Mouse (Mus musculus) myocyte (in vitro differentiated cells): ENCODE data around the gene Dalrd3. TPM values are rescaled to one million over a fixed set of nuclear protein-coding genes. Genes with fewer than 3 reads are reported as not detected.

Experiments
- H3K27me3 ChIP-seq: one replicate; pipeline ENCODE4 v1.6.1; 2011; ENCODE audit not compliant: control insufficient read depth, insufficient read depth, insufficient read length
- H3K36me3 ChIP-seq: one replicate; pipeline ENCODE4 v1.6.1; 2011; ENCODE audit not compliant: control insufficient read depth, insufficient read depth
- H3K4me2 ChIP-seq: one replicate; pipeline ENCODE4 v1.6.1; 2011; ENCODE audit warnings: low read depth, control low read depth
- H3K4me3 ChIP-seq: one replicate; pipeline ENCODE4 v1.5.1; 2011; ENCODE audit warnings: mild to moderate bottlenecking, control low read depth, moderate library complexity
- H3K79me2 ChIP-seq: one replicate; pipeline ENCODE4 v1.6.1; 2011; ENCODE audit not compliant: control insufficient read depth, insufficient read depth
- H3ac ChIP-seq: one replicate; pipeline ENCODE4 v1.6.1; 2011; ENCODE audit not compliant: control insufficient read depth, insufficient read length
- CEBPB ChIP-seq: IDR thresholded peaks from 2 replicates; pipeline ENCODE4 v1.6.1; 2011; ENCODE audit warnings: mild to moderate bottlenecking, moderate library complexity; ENCODE audit not compliant: poor library complexity, insufficient read depth, severe bottlenecking
- E2F4 ChIP-seq: IDR thresholded peaks from one replicate; pipeline ENCODE4 v1.6.1; 2011; ENCODE audit warnings: mild to moderate bottlenecking, control low read depth, moderate library complexity; ENCODE audit not compliant: insufficient read depth
- MAX ChIP-seq: IDR thresholded peaks from one replicate; pipeline ENCODE4 v1.6.1; 2011; ENCODE audit warnings: low read depth, mild to moderate bottlenecking, control low read depth
- MYOD1 ChIP-seq, 3 experiments: IDR thresholded peaks; one replicate each; pipeline ENCODE4 v1.6.1; 2011; ENCODE audit warnings: control low read depth in 2 of 3, low read depth in 2 of 3, mild to moderate bottlenecking in 2 of 3, moderate library complexity in 1 of 3; ENCODE audit not compliant: insufficient read length in 2 of 3, control insufficient read depth in 1 of 3
- MYOG ChIP-seq, 3 experiments: IDR thresholded peaks; one replicate each; pipeline ENCODE4 v1.6.1; 2011; ENCODE audit warnings: control low read depth in 2 of 3, low read depth in 2 of 3, mild to moderate bottlenecking in 2 of 3; ENCODE audit not compliant: insufficient read length in 2 of 3, control insufficient read depth in 1 of 3, insufficient read depth in 1 of 3
- POLR2A ChIP-seq: IDR thresholded peaks from one replicate; pipeline ENCODE4 v1.6.1; 2011; ENCODE audit warnings: low read depth, mild to moderate bottlenecking, control low read depth, moderate library complexity; ENCODE audit not compliant: insufficient read length
- POLR2AphosphoS2 ChIP-seq: IDR thresholded peaks from one replicate; pipeline ENCODE4 v1.6.1; 2011; ENCODE audit warnings: low read depth, control low read depth; ENCODE audit not compliant: insufficient read length
- REST ChIP-seq: IDR thresholded peaks from one replicate; pipeline ENCODE4 v1.6.1; 2011; ENCODE audit warnings: mild to moderate bottlenecking, control low read depth, moderate library complexity; ENCODE audit not compliant: insufficient read depth, insufficient read length
- SRF ChIP-seq: IDR thresholded peaks from one replicate; pipeline ENCODE4 v1.6.1; 2011; ENCODE audit warnings: low read depth; ENCODE audit not compliant: control insufficient read depth, insufficient read length
- TCF12 ChIP-seq: IDR thresholded peaks from one replicate; pipeline ENCODE4 v1.6.1; 2011; ENCODE audit warnings: mild to moderate bottlenecking, control low read depth; ENCODE audit not compliant: poor library complexity, insufficient read depth, severe bottlenecking
- TCF3 ChIP-seq: IDR thresholded peaks from one replicate; pipeline ENCODE4 v1.6.1; 2011; ENCODE audit warnings: low read depth, control low read depth; ENCODE audit not compliant: insufficient read length
- polyA plus RNA-seq: library from polyadenylated mRNA; unstranded; fragments of >200 nt; fragmentation: generic; extraction: Trizol; gene quantifications from one replicate; pipeline ENCODE4 v1.2.1, GENCODE M21; 2012; ENCODE audit warnings: missing spikeins

Gene Dalrd3
- polyA plus RNA-seq, 1 experiment: 50.2 TPM

GRCm38 (mm10) chr9:108575321-108576297 lies 5.9 kb downstream of the Dalrd3 start:
- Histone ChIP-seq H3K4me2 (no peak overlapping the region), H3K79me2 (peaks cover 3% of the 10 kb centered on the region), H3ac (no peak overlapping the region), H3K4me3 (no peak overlapping the region), H3K36me3 (peaks cover 8% of the 10 kb centered on the region), H3K27me3 (no peaks in the 10 kb centered on the region)
- TF ChIP-seq MAX: no peak
- no peak for TF ChIP-seq SRF
- no peak for TF ChIP-seq REST
- TF ChIP-seq E2F4: no peak
- TF ChIP-seq POLR2A: no peak
- no peak for TF ChIP-seq MYOD1 (IDR thresholded peaks at IDR 0.05; ENCODE audit: control insufficient read depth in 1 of 3, insufficient read length in 2 of 3, low read depth in 2 of 3)
- TF ChIP-seq MYOG (IDR thresholded peaks at IDR 0.05; ENCODE audit: control insufficient read depth in 1 of 3, insufficient read depth in 1 of 3, insufficient read length in 2 of 3, low read depth in 2 of 3): no peak

- TF ChIP-seq REST (no peak), MYOG (IDR thresholded peaks at IDR 0.05; ENCODE audit: control insufficient read depth in 1 of 3, insufficient read depth in 1 of 3, insufficient read length in 2 of 3, low read depth in 2 of 3) (peak in 2 of 3 experiments; percentile 8 to 52), MYOD1 (IDR thresholded peaks at IDR 0.05; ENCODE audit: control insufficient read depth in 1 of 3, insufficient read length in 2 of 3, low read depth in 2 of 3) (peak in 1 of 3 experiments; percentile 26), TCF12 (no peak)
- H3K79me2 ChIP-seq: peaks cover 3% of the 10 kb centered on the region
- H3K36me3 ChIP-seq: no peaks in the 10 kb centered on the region
- H3K27me3 ChIP-seq: no peaks in the 10 kb centered on the region
- H3K4me2 ChIP-seq: peak overlapping the region; percentile 93
- no peak overlapping the region for H3ac ChIP-seq
- H3K4me3 ChIP-seq: peak overlapping the region; percentile 82
Measured at GRCm38 (mm10) chr9:108577025-108577424, 7.3 kb downstream of the Dalrd3 start.

GRCm38 (mm10) chr9:108577934-108578544 lies 8.4 kb downstream of the Dalrd3 start:
- no peaks in the 10 kb centered on the region for H3K36me3 ChIP-seq
- TF ChIP-seq TCF3 (no peak), CEBPB (no peak), E2F4 (no peak), POLR2A (no peak), MYOD1 (IDR thresholded peaks at IDR 0.05; ENCODE audit: control insufficient read depth in 1 of 3, insufficient read length in 2 of 3, low read depth in 2 of 3) (no peak), MAX (no peak), TCF12 (no peak), REST (no peak), SRF (no peak), MYOG (IDR thresholded peaks at IDR 0.05; ENCODE audit: control insufficient read depth in 1 of 3, insufficient read depth in 1 of 3, insufficient read length in 2 of 3, low read depth in 2 of 3) (no peak)
- H3K4me3 ChIP-seq: peak overlapping the region; percentile 82
- peaks cover 3% of the 10 kb centered on the region for H3K79me2 ChIP-seq
- peak overlapping the region; percentile 93 for H3K4me2 ChIP-seq
- H3K27me3 ChIP-seq: no peaks in the 10 kb centered on the region
- H3ac ChIP-seq: peak overlapping the region; percentile 64

- no peak for TF ChIP-seq TCF12
- no peak for TF ChIP-seq MYOD1 (IDR thresholded peaks at IDR 0.05; ENCODE audit: control insufficient read depth in 1 of 3, insufficient read length in 2 of 3, low read depth in 2 of 3)
- TF ChIP-seq POLR2A: peak; percentile 75
- TF ChIP-seq POLR2AphosphoS2: peak; percentile 71
- H3K36me3 ChIP-seq: no peaks in the 10 kb centered on the region
Measured at GRCm38 (mm10) chr9:108578545-108579343, 9.1 kb downstream of the Dalrd3 start, which contains the start of gene Wdr6. Gene Wdr6 (minus strand): TSS chr9:108578739.

GRCm38 (mm10) chr9:108579344-108579690 lies 9.6 kb downstream of the Dalrd3 start:
- Histone ChIP-seq H3K4me3 (peak overlapping the region; percentile 82), H3K27me3 (no peaks in the 10 kb centered on the region), H3K79me2 (peaks cover 3% of the 10 kb centered on the region), H3K4me2 (peak overlapping the region; percentile 93), H3K36me3 (no peaks in the 10 kb centered on the region), H3ac (peak overlapping the region; percentile 64)
- TF ChIP-seq MAX (no peak), TCF3 (no peak), TCF12 (no peak), POLR2AphosphoS2 (no peak), SRF (no peak)

More at GRCm38 (mm10) chr9:108578545-108579343, 9.1 kb downstream of the Dalrd3 start, which contains the start of gene Wdr6:
- peak within 1 kb of the TSS; percentile 64 for H3ac ChIP-seq
- H3K27me3 ChIP-seq: no peaks in the 10 kb centered on the region
- peak within 1 kb of the TSS; percentile 82 for H3K4me3 ChIP-seq
- peak within 1 kb of the TSS; percentile 93 for H3K4me2 ChIP-seq
- peaks cover 3% of the 10 kb centered on the region for H3K79me2 ChIP-seq
